Mouse (Mus musculus) C2C12 (cell line): ENCODE data around the gene Ccdc171.

Experiments
- CEBPB ChIP-seq: IDR thresholded peaks from one replicate; pipeline ENCODE4 v1.6.1; 2011; ENCODE audit warnings: low read depth, mild to moderate bottlenecking, control low read depth, moderate library complexity
- CTCF ChIP-seq: IDR thresholded peaks from one replicate; pipeline ENCODE4 v1.5.1; 2011; ENCODE audit not compliant: control insufficient read depth, insufficient read depth, insufficient read length
- MAX ChIP-seq: IDR thresholded peaks from one replicate; pipeline ENCODE4 v1.6.1; 2011; ENCODE audit warnings: mild to moderate bottlenecking, control low read depth
- MYOD1 ChIP-seq: IDR thresholded peaks from one replicate; pipeline ENCODE4 v1.6.1; 2011; ENCODE audit warnings: low read depth; ENCODE audit not compliant: control insufficient read depth, insufficient read length
- MYOG ChIP-seq: IDR thresholded peaks from one replicate; pipeline ENCODE4 v1.6.1; 2011; ENCODE audit not compliant: control insufficient read depth, insufficient read length; ENCODE audit errors: extremely low read depth
- USF1 ChIP-seq: IDR thresholded peaks from one replicate; pipeline ENCODE4 v1.6.1; 2011; ENCODE audit warnings: low read depth, mild to moderate bottlenecking, control low read depth, moderate library complexity

- TF ChIP-seq CTCF (no peak), MYOG (no peak), MAX (no peak), USF1 (no peak), CEBPB (no peak), MYOD1 (no peak)
Measured at GRCm38 (mm10) chr4:83525690-83526055, 328 bp downstream of the Ccdc171 start.
